Mouse (Mus musculus): ENCODE measurements around the gene Abr.

Abr gene

GRCm38 (mm10) chr11:76454492-76454891 lies 167.6 kb downstream of the Abr start:
- peak; percentile 77 to 82 for DNase-seq

- DNase-seq, result no peak
These were observed 171.9 kb downstream of the Abr start for GRCm38 (mm10) chr11:76450202-76450561.

- peak; percentile 60 to 82 for DNase-seq
These were observed 172.5 kb downstream of the Abr start for GRCm38 (mm10) chr11:76449520-76450201.

- peak in 1 of 2 experiments; percentile 25 for DNase-seq
These were observed 175.9 kb downstream of the Abr start for GRCm38 (mm10) chr11:76446251-76446650.

- no peak for DNase-seq
These were observed 176.7 kb downstream of the Abr start for GRCm38 (mm10) chr11:76445459-76445858.

GRCm38 (mm10) chr11:76439666-76440065 lies 182.4 kb downstream of the Abr start:
- DNase-seq, result no peak

GRCm38 (mm10) chr11:76436864-76437437 lies 185.2 kb downstream of the Abr start:
- DNase-seq, result peak; percentile 59 to 77

- no peak for DNase-seq
These were observed 186.1 kb downstream of the Abr start for GRCm38 (mm10) chr11:76436009-76436408.

- DNase-seq, result no peak
These were observed 192.0 kb downstream of the Abr start for GRCm38 (mm10) chr11:76429966-76430631.

- no peak for DNase-seq
These were observed 192.6 kb downstream of the Abr start for GRCm38 (mm10) chr11:76429556-76429955.

- no peak for DNase-seq
These were observed 193.1 kb downstream of the Abr start for GRCm38 (mm10) chr11:76429046-76429445.

GRCm38 (mm10) chr11:76427781-76428180 lies 194.3 kb downstream of the Abr start:
- no peak for DNase-seq

- no peak for DNase-seq
These were observed 196.4 kb downstream of the Abr start for GRCm38 (mm10) chr11:76425749-76426148.

GRCm38 (mm10) chr11:76420896-76421295 lies 201.2 kb downstream of the Abr start:
- DNase-seq, result peak; percentile 33 to 72

GRCm38 (mm10) chr11:76419179-76419578 lies 202.9 kb downstream of the Abr start:
- peak in 1 of 2 experiments; percentile 42 for DNase-seq

GRCm38 (mm10) chr11:76418423-76418822 lies 203.7 kb downstream of the Abr start:
- DNase-seq, result peak in 1 of 2 experiments; percentile 51

- no peak for DNase-seq
These were observed 206.1 kb downstream of the Abr start for GRCm38 (mm10) chr11:76415985-76416384.

GRCm38 (mm10) chr11:76415001-76415400 lies 207.1 kb downstream of the Abr start:
- peak in 1 of 2 experiments; percentile 51 for DNase-seq

- no peak for DNase-seq
These were observed 208.9 kb downstream of the Abr start for GRCm38 (mm10) chr11:76413202-76413601.

GRCm38 (mm10) chr11:76410826-76411225 lies 211.3 kb downstream of the Abr start:
- DNase-seq, result peak in 1 of 2 experiments; percentile 70

GRCm38 (mm10) chr11:76406702-76407583 lies 215.2 kb downstream of the Abr start, which contains the start of gene Timm22:
TSS of gene Timm22 (plus strand) at chr11:76406952.
- peak; percentile 96 to 98 for DNase-seq

GRCm38 (mm10) chr11:76405626-76406264 lies 216.4 kb downstream of the Abr start:
- DNase-seq, result no peak
